Mouse (Mus musculus) natural killer cell, adult 2 months (primary cell): ENCODE measurements around the gene Wtap.
"Not testable (repeated sequence)": the region's sequence is repeated elsewhere in the genome, so short reads cannot be mapped to it uniquely, and the experiment has no call there.

Experiments
- DNase-seq, 2 experiments: peaks; one replicate each; pipeline ENCODE4 v3.0.0; 2022; ENCODE audit warnings: low spot score in 2 of 2

The Wtap gene

DNA sequence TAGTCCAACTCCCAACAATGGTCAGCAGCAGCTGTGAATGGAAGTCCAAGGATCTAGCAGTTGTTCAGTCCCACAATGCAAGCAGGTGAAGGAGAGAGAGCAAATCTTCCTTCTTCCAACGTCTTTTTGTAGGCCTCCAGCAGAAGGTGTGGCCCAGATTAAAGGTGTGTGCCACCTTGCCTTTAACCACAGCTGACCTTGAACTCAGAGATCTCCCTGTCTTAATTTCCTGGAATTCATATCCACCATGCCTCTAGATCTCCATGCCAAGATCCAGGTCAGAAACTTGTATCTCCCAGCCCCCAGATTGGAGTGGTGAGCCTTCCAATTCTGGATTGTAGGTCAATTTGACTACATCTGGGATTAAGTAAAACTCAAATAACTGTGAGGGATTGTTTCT is at the start of gene Wtap:
Gene Wtap (minus strand): TSS at position 101 of the 400 bp plus-strand sequence.
- DNase-seq, result no peak

DNA sequence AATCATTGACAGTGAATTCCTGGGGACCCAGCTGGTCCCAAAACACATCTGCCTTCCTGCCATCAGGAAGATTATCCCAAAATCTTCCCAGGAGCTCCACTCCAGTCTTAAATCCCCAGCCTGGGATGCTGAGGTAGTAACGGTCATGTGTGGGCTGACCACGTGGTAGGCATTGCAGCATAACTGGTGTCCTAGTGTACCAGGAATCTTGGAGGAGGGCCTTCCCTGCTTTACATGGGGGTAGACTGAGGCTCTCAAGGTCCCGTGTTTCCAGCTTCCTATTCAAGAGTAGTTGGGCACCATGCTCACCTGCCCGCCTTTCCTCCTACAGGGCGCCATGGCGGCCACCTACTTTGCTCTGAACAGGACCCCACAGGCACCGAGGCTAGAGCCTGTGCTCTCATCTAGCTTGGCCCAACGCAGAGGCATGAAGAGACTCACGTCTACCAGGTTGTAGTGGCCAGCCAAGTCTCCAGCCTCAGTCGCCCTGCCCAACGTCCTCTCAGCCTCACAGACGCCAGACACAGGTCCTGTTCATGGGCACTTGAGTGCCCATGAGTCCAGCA is 42.7 kb upstream of the Wtap start:
- DNase-seq, result not testable (repeated sequence)

DNA sequence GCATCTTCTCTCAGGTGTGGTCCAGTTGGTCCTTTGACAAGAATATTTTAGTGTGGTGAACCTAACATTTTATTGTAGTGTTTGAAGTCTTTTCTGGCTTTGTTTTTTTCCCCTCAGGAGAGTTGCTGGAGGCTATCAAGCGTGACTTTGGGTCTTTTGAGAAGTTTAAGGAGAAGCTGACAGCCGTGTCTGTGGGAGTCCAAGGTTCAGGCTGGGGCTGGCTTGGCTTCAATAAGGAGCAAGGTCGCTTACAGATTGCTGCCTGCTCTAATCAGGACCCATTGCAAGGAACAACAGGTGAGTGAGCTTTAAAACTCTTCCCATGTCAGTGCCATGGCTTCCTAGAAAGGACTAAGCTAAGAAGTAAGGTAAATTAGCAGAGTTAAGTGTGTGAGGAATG is 19.3 kb upstream of the Wtap start:
- no peak for DNase-seq

DNA sequence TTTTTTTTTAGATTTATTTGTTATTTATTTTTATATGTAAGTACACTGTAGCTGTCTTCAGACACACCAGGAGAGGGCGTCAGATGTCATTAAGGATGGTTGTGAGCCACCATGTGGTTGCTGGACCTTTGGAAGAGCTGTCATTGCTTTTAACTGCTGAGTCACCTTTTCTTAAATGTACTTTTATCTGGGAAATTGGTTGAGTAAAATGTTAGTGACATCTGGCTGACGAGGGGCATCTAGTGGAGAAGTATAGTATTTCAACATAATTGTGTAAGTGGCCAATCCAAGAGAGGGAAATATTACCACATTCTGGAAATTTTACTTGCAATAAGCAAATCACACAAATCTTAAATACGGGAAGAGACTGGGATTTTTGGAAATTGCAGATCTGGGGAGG is 15.9 kb upstream of the Wtap start:
- DNase-seq, result peak; percentile 29 to 41

DNA sequence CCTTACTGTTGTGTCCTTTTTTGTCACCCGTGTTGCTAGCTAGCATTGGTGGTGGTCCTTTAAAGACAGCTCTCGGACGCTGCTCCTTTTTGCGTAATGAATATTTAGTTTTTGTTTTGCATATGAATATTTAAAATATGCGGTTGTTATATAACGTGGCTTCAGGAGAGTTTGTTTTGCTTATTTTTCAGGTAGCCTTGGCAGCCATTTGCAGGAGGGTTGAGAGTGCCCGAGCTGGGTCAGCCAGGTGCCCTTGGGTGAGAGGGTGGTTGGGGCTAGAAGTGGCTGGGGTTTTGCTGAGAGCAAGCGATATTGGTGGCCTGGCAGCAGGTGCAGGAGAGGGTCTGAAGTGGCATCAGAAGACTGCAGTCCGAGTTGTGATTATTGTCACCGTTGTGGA is 14.6 kb upstream of the Wtap start:
- peak; percentile 18 to 30 for DNase-seq

DNA sequence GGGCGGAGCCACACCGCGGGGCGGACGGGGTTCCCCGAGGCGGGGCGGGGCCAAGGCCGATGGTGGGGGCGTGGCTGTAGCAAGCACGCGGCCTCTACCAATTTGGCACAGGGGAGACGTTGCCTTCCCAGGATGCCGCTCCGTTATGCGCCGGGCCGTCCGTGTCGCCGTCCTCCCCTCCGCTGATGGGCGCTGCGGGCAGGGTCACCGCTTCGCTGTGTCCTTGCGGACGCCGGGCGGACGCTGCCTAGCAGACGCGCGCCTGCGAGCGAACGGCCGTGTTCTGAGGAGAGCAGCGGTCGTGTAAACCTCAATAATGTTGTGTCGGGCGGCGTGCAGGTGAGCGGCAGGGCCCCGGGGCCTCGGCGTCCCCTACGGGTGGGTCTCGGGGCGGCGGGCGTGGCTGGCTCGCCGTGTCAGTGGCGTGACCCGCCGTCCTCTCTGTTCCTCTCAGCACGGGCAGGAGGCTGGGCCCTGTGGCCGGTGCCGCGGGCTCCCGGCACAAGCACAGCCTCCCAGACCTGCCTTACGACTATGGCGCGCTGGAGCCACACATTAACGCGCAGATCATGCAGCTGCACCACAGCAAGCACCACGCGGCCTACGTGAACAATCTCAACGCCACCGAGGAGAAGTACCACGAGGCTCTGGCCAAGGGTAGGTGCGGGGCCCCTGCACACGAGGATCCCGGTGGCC is 13.9 kb upstream of the Wtap start:
- peak; percentile 98 to 99 for DNase-seq

DNA sequence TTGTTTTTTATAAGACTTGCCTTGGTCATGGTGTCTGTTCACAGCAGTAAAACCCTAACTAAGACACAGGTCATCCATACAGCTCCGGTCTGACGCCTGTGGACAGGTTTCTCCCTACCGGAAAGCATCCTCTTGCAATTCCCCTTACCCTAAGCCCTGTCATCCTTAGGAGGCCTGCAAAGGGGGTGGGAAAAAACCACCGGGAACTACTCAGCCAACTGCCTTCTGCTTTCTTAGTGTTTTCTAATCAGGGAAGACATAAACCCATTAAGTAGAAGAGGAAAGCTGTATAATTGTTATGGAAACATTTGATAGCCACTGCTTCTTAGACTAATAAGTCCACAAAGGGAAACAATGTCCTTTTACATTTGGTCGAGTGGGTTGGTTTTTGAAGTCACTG is 13.0 kb upstream of the Wtap start:
- no peak for DNase-seq

DNA sequence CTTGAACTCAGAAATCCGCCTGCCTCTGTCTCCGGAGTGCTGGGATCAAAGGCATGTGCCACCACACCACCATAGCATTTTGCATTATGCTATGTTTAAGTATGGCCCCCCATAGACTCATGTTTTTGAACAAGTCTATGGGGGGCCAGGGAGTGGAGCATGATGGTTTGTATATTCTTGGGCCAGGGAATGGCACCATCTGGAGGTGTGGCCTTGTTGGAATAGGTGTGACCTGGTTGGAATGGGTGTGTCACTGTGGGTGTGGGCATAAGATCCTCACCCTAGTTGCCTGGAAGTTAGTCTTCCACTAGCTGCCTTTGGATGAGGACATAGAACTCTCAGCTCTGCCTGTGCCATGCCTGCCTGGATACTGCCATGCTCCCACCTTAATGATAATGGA is 12.6 kb upstream of the Wtap start, which contains the start of gene Sod2:
Gene Sod2 (plus strand): TSS at position 301 of the 400 bp plus-strand sequence.
- not testable (repeated sequence) for DNase-seq

DNA sequence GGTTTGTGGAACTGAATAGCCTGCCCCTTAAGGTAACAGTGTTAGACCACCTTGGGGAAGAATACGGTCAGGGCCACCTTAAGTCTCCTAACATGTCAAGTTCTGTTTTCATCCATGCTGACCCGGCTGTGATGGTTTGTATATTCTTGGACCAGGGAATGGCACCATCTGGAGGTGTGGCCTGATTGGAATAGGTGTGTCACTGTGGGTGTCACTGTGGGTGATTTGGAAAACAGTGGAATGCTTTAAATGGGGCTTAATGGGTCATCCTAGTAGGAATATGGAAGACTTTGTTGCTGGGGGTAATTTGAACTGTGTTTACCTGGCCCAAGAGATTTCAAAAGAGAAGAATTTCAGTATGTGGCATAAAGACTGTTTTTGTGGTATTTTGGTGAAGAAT is 10.5 kb upstream of the Wtap start:
- not testable (repeated sequence) for DNase-seq

DNA sequence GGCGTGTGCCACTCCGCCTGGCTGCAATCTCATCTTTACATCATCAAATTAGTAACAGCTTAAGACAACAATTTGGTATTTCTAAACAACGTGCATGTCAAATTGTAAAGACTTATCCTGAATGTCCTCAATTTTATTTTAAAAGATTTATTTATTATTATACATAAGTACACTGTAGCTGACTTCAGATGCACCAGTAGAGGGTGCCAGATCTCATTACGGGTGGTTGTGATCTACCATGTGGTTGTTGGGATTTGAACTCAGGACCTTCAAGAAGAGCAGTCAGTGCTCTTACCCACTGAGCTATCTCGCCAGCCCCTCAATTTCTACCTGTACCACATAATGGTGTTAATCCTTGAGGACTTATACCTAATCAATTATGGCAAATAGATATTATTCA is 8.3 kb upstream of the Wtap start:
- not testable (repeated sequence) for DNase-seq

DNA sequence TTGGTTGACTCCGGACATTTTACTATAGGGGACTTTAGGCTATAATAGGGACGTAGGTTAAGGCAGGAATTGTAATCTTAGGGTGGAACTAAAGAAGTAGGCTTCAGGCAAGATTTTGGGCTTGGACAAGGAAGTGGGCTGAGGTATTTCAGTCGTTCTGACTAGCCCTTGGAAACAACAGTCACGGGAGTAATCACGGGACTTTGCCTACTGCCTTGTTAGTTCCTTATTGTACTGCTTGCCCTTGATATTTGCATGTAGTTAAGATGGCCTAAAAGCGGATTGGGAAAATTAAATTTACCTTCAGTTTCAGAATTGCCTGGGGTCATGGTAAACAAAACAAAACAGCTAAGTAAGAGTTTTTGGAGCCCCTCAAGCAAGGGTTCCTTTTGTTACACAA is 5.1 kb upstream of the Wtap start:
- no peak for DNase-seq

DNA sequence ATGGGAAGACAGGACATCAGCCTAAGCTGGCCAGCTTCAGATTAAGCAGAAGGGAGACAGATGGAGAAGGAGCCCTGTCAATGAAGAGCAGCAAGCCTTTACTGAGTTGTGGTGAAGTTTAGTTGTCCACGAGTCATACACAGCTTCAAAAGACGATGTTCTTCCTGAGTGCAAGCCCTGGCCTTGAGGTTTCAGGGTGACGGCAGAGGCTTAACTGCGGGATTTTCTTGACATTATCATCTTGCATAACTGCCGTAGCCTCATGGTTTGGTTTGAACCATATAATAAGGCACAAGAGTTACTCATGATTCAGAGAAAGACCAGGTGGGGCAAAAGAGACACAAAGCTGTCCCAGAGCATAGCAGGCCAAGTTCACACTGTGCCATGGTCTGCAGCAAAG is 3.9 kb upstream of the Wtap start:
- no peak for DNase-seq

DNA sequence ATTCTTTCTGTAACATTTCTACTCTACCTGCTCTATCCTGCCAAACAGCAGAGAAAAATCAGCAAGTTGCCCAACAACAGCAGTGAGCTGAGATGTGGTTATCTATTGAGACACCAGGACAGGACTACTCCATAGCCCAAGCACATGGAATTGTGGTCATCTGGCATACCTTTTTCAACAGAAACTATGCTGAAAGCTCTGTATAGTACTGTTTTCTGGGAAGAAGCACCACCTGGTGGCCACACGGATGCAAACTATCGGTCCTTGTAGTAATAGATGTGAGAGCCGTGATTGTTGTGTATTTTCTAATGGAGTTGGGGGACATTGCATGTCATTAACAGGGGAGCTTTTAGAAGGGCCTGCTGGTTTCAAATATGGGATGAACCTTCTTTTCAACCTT is 2.4 kb upstream of the Wtap start:
- peak; percentile 25 to 51 for DNase-seq

DNA sequence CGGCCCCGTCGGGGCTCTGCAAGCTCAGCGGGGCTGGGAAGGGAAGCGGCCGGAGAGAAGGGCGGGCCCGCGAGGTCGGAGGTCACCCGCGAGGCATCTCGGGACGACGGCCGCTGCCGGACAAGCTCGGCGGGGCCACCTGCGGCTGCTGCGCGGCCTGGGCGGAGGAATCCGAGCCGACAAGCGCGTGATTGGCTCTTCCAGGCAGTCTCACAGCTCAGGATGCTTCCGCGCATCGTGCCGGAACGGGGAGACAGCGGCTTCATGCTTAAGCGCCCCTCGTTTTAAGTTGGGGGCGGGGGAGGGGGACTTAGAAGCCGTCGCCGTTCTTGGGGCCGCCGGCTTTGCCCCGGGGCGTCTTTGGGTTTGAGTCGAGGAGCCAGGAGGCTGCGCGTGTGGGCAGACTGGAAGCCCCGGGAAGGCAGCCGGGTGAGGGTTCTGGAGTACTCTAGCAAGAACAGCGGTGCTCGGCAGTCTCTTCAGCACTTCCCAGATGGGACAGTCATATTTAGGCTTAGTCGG is 1.4 kb downstream of the Wtap start:
- DNase-seq, result peak; percentile 86 to 91

DNA sequence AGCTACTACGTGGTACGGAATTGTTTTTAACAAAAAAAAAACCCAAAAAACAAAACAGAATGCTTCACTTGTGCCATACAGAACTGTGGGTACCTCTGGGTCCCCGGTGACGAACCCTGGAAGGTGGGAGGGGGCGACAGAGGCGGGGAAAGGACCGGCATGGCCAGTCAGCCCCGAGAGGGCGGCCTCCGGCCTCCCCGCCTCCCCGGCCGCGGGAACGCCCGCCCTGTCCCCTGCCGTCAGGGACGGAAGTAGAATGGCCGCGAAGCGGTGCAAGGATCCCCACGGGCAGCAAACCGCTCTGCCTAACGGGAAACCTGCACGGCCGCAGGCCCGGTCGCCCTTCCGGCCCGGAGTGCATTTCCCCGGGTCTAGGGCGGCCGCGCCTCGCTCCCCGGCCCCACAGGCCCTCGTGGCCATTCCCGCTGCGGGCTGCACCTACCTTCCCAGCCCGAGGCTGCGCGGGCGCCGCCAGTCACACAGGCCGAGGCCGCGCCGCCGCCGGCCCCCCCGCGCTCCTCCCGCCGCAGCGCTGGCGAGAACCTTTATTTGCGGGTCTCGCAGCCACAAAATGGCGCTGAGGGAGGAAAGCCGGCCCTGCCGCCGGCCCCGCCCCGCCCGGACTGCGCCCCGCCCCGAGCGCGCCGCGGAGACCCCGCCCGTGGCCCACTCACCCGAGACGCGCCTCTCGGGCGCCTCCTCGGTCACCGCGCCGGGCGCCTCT is 2.2 kb downstream of the Wtap start:
- peak; percentile 85 to 86 for DNase-seq

DNA sequence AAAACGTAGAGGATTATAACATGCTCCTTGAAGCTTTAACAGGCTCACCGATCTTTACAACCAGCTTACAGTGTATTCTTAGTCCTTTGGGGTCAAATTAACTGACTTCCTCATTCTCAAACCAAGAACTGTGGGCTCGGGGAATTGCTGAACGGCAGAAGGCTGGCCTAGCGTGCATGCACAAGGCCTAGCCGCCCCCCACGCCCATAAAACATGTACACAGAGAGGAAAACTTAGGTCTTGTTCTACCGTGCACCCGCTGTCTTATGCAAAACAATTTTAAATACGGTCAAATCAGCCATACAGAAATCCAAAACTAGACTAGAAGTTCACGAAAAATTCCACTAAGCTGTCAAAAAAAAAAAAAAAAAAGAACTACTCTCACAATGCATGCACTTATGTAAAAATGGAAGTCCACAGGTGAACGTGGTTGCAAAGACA is 2.8 kb downstream of the Wtap start:
- DNase-seq, result peak; percentile 9 to 60

DNA sequence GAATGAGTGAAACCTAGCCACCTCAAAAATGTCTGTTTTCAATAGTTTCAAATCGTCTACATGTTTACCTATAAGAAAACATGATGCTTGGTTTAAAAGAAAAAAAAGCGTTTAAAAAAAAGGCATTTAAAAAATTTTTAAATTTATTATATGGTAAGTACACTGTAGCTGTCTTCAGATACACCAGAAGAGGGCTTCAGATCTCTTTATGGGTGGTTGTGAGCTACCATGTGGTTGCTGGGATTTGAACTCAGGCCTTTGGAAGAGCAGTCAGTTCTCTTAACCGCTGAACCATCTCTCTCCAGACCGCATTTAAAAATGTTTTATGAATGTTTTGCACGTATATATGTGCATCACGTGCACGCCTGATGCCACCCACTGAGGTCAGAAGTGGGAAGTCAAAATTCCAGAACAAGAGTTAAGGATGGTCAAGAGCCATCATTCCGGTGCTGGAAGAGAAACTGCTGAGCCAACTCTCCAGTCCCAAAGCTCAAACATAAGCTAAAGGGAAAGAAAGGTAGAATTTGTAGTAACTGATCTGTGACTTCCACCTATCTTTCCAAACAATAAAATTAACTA is 3.3 kb downstream of the Wtap start:
- DNase-seq, result no peak

DNA sequence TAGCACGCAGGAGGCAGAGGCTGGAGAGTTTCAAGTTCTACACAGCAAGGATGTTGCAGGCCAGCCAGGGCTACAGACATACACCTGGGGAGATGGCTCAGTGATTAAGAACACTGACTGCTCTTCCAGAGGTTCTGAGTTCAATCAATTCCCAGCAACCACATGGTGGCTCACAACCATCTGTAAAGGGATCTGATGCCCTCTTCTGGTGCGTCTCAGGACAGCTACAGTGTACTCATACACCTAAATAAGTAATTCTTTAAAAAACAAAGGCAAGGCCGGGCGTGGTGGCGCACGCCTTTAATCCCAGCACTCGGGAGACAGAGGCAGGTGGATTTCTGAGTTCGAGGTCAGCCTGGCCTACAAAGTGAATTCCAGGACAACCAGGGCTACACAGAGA is 5.9 kb downstream of the Wtap start:
- peak in 1 of 2 experiments; percentile 17 for DNase-seq

DNA sequence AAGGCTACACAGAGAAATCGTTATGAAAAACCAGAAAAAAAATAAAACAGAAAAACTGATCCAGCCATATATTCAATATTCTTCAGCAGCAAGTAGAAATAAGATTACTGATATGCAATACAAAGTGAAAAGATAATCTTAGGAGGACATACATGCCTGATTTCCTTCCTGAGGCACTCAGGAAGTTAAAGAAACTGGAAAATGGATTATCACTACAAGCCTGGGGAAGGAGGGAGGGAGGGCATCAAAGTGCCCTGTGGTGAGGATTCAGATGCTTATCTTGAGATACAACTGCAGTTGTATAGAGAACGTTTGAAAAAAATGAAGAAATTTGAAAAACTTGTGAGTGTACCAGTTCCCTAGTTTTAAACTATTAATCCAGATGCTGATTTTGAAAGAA is 10.0 kb downstream of the Wtap start:
- DNase-seq, result no peak

DNA sequence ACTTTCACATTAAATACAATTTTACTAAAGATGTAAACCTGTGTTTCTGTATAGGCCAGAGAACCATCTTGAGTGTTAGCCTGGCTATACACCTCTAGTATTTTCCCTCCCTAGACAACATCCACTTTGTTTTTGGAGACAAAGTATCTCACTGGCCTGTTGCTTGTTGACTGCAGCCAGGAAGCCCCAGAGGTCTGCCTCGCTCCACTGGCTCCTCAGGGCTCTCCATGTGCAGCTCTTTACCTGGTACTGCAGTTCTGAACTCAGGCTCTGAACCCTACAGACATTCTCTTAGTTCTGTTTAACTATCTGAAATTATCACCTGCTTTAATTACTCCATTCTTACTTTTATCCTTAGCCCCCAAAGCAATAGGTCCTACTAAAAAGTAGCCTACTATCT is 15.4 kb downstream of the Wtap start:
- DNase-seq, result no peak

DNA sequence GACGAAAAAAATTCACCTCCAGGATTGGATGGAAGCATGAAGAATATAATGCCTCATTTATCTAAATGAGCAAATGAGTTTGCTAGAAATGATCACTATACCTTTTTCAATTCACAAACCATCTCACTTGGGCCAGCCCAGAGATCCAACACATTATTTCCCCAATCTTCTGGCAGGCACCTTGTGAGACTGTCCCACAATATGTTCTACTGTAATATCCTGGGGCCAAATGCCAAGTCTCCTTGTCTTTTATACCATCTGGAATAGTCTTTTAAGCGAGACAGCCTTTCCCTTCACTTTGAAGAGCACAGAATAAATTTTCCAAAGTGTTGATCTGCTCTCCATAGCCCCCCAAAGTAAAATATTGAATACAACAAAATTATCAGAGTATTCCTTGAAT is 20.1 kb downstream of the Wtap start:
- no peak for DNase-seq

DNA sequence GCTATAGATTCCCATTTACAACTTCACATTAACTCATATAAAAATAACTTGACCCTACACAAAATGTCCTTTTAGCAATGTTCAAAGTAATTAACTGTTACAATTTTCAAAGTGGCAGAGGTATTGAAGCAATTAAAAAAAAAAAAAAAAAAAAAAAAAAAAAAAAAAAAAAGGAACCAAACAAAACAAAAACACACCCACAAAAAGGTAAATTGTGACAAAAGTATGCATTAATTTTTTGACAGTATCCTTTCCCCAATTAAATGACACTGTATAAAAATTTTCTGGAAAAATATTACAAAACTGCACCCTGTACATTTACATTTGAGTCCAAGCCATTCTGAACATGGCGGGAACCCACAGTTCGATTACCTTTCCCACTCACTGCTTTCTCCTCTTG is 26.8 kb downstream of the Wtap start:
- no peak for DNase-seq
